Mouse (Mus musculus) lung, adult 2 months (tissue): Measurements from ENCODE around the gene Mgarp.

Experiments used
- CTCF ChIP-seq: fragments of 200-500 bp; IDR thresholded peaks from 2 replicates; pipeline ENCODE4 v1.5.1; 2011; ENCODE audit warnings: mild to moderate bottlenecking, low read length, control low read depth; ENCODE audit not compliant: insufficient read depth
- POLR2A ChIP-seq: fragments of 200-500 bp; IDR thresholded peaks from 2 replicates; pipeline ENCODE4 v1.6.1; 2011; ENCODE audit warnings: low read depth, mild to moderate bottlenecking, control low read depth, low read length, borderline replicate concordance; ENCODE audit errors: extremely low read depth

GRCm38 (mm10) chr3:51358181-51358580, 38.4 kb downstream of the Mgarp start:
- no peak for TF ChIP-seq CTCF
- no peak for TF ChIP-seq POLR2A
